Mouse (Mus musculus): ENCODE data around the gene Ric3. TPM values are rescaled to one million over a fixed set of nuclear protein-coding genes. Genes with fewer than 3 reads are reported as not detected.

The Ric3 gene
- polyA plus RNA-seq, 1 experiment from 2014 or later, result 0.50 TPM

- no peaks in the 10 kb centered on the region for H3K9me3 ChIP-seq (ENCODE audit: control insufficient read depth, low read length)
- H3K27me3 ChIP-seq (ENCODE audit: control insufficient read depth, insufficient read depth, low read length), result no peaks in the 10 kb centered on the region
- WGBS, result 80% methylated on average over 2 of the region's 2 CpGs
- no peak for ATAC-seq (ENCODE audit: insufficient number of reproducible peaks, insufficient read depth, low FRiP score, low read depth)
- no peak overlapping the region for H3K4me2 ChIP-seq (ENCODE audit: low read length)
- no peak overlapping the region for H3K27ac ChIP-seq (replicated peaks in 1 of 2; ENCODE audit: control insufficient read depth in 1 of 2, insufficient read depth in 1 of 2, low read depth in 2 of 2, low read length in 2 of 2)
- H3K36me3 ChIP-seq (ENCODE audit: control insufficient read depth, insufficient read depth, low read length), result no peaks in the 10 kb centered on the region
- H3K9ac ChIP-seq (ENCODE audit: low read length), result no peak overlapping the region
- no peaks in the 10 kb centered on the region for H3K4me1 ChIP-seq (ENCODE audit: control insufficient read depth in 2 of 2, insufficient read depth in 2 of 2, low read length in 2 of 2)
- H3K4me3 ChIP-seq (ENCODE audit: control insufficient read depth in 1 of 2, insufficient read depth in 1 of 2, low read depth in 1 of 2, low read length in 2 of 2), result no peak overlapping the region
These were observed 37.3 kb downstream of the Ric3 start for GRCm38 (mm10) chr7:109045876-109046275.

- H3K4me1 ChIP-seq (ENCODE audit: control insufficient read depth in 2 of 2, insufficient read depth in 2 of 2, low read length in 2 of 2), result no peaks in the 10 kb centered on the region
- no peaks in the 10 kb centered on the region for H3K27me3 ChIP-seq (ENCODE audit: control insufficient read depth, insufficient read depth, low read length)
- no peak overlapping the region for H3K27ac ChIP-seq (replicated peaks in 1 of 2; ENCODE audit: control insufficient read depth in 1 of 2, insufficient read depth in 1 of 2, low read depth in 2 of 2, low read length in 2 of 2)
- no peak overlapping the region for H3K4me2 ChIP-seq (ENCODE audit: low read length)
- H3K36me3 ChIP-seq (ENCODE audit: control insufficient read depth, insufficient read depth, low read length), result no peaks in the 10 kb centered on the region
- no peak overlapping the region for H3K4me3 ChIP-seq (ENCODE audit: control insufficient read depth in 1 of 2, insufficient read depth in 1 of 2, low read depth in 1 of 2, low read length in 2 of 2)
- no peaks in the 10 kb centered on the region for H3K9me3 ChIP-seq (ENCODE audit: control insufficient read depth, low read length)
- no peak overlapping the region for H3K9ac ChIP-seq (ENCODE audit: low read length)
- no peak for ATAC-seq (ENCODE audit: insufficient number of reproducible peaks, insufficient read depth, low FRiP score, low read depth)
- 74% methylated on average over 5 of the region's 5 CpGs for WGBS
These were observed 43.7 kb downstream of the Ric3 start for GRCm38 (mm10) chr7:109039445-109039844.

DNA sequence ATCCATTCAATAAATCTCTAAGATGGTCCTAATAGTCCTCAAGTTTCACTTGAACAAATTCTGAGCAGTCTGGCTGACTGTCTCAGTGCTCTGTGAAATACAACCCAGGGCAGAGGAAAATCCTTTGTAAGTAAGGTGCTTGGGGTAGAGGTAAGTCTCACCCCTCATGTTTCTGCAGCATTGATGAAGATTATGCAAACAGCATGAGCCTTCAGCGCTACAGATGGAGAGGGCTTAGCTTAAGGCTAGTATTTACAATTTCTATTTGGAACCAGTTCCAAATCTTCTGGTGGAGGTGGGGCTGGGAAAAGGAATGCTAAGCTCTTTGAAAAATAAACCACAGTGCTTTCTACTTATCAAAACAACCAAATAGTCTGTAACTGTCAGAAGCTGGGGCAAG lies 44.1 kb downstream of the Ric3 start:
- H3K4me1 ChIP-seq (ENCODE audit: control insufficient read depth in 2 of 2, insufficient read depth in 2 of 2, low read length in 2 of 2), result no peaks in the 10 kb centered on the region
- no peak overlapping the region for H3K27ac ChIP-seq (replicated peaks in 1 of 2; ENCODE audit: control insufficient read depth in 1 of 2, insufficient read depth in 1 of 2, low read depth in 2 of 2, low read length in 2 of 2)
- no peak overlapping the region for H3K4me2 ChIP-seq (ENCODE audit: low read length)
- 38% methylated on average over 1 of the region's 1 CpGs for WGBS
- no peak for ATAC-seq (ENCODE audit: insufficient number of reproducible peaks, insufficient read depth, low FRiP score, low read depth)
- no peaks in the 10 kb centered on the region for H3K27me3 ChIP-seq (ENCODE audit: control insufficient read depth, insufficient read depth, low read length)
- H3K9me3 ChIP-seq (ENCODE audit: control insufficient read depth, low read length), result no peaks in the 10 kb centered on the region
- no peak overlapping the region for H3K9ac ChIP-seq (ENCODE audit: low read length)
- no peak overlapping the region for H3K4me3 ChIP-seq (ENCODE audit: control insufficient read depth in 1 of 2, insufficient read depth in 1 of 2, low read depth in 1 of 2, low read length in 2 of 2)
- no peaks in the 10 kb centered on the region for H3K36me3 ChIP-seq (ENCODE audit: control insufficient read depth, insufficient read depth, low read length)

- WGBS, result 68% methylated on average over 8 of the region's 8 CpGs
- no peak for ATAC-seq (ENCODE audit: insufficient number of reproducible peaks, insufficient read depth, low FRiP score, low read depth)
These were observed 44.9 kb downstream of the Ric3 start for GRCm38 (mm10) chr7:109038121-109038735.

DNA sequence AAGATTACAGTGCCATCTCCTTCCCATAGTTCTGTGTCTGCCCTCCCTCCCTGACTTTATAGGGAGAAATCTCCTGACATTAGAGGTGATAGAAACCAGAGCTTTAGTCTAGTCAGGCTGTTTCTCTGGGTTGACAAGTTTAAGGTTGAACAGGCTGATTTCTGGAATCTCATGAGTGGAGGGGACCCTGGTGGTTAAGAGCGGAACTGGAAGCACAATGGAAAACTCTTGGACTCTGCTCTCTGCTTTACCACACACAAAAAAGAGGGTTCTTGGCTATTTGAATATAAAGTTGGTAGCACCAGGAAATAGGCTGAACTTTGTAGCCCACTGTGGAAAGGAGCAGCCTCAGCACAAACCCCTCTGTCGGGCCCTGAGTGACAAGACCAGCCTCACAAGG lies 51.1 kb downstream of the Ric3 start:
- ATAC-seq (ENCODE audit: insufficient number of reproducible peaks, insufficient read depth, low FRiP score, low read depth), result no peak
- Histone ChIP-seq H3K27ac (replicated peaks in 1 of 2; ENCODE audit: control insufficient read depth in 1 of 2, insufficient read depth in 1 of 2, low read depth in 2 of 2, low read length in 2 of 2) (no peak overlapping the region), H3K4me3 (ENCODE audit: control insufficient read depth in 1 of 2, insufficient read depth in 1 of 2, low read depth in 1 of 2, low read length in 2 of 2) (no peak overlapping the region), H3K4me2 (ENCODE audit: low read length) (no peak overlapping the region), H3K27me3 (ENCODE audit: control insufficient read depth, insufficient read depth, low read length) (no peaks in the 10 kb centered on the region), H3K4me1 (ENCODE audit: control insufficient read depth in 2 of 2, insufficient read depth in 2 of 2, low read length in 2 of 2) (no peaks in the 10 kb centered on the region), H3K9me3 (ENCODE audit: control insufficient read depth, low read length) (no peaks in the 10 kb centered on the region), H3K36me3 (ENCODE audit: control insufficient read depth, insufficient read depth, low read length) (no peaks in the 10 kb centered on the region), H3K9ac (ENCODE audit: low read length) (no peak overlapping the region)
- WGBS, result 71% methylated on average over 2 of the region's 2 CpGs

More at GRCm38 (mm10) chr7:109038121-109038735, 44.9 kb downstream of the Ric3 start:
- Histone ChIP-seq H3K4me3 (ENCODE audit: control insufficient read depth in 1 of 2, insufficient read depth in 1 of 2, low read depth in 1 of 2, low read length in 2 of 2) (no peak overlapping the region), H3K36me3 (ENCODE audit: control insufficient read depth, insufficient read depth, low read length) (no peaks in the 10 kb centered on the region), H3K27ac (replicated peaks in 1 of 2; ENCODE audit: control insufficient read depth in 1 of 2, insufficient read depth in 1 of 2, low read depth in 2 of 2, low read length in 2 of 2) (no peak overlapping the region), H3K4me1 (ENCODE audit: control insufficient read depth in 2 of 2, insufficient read depth in 2 of 2, low read length in 2 of 2) (no peaks in the 10 kb centered on the region), H3K27me3 (ENCODE audit: control insufficient read depth, insufficient read depth, low read length) (no peaks in the 10 kb centered on the region), H3K9ac (ENCODE audit: low read length) (no peak overlapping the region), H3K4me2 (ENCODE audit: low read length) (no peak overlapping the region), H3K9me3 (ENCODE audit: control insufficient read depth, low read length) (no peaks in the 10 kb centered on the region)

- WGBS, result 74% methylated on average over 3 of the region's 3 CpGs
- Histone ChIP-seq H3K9ac (ENCODE audit: low read length) (no peak overlapping the region), H3K9me3 (ENCODE audit: control insufficient read depth, low read length) (no peaks in the 10 kb centered on the region), H3K27me3 (ENCODE audit: control insufficient read depth, insufficient read depth, low read length) (no peaks in the 10 kb centered on the region), H3K4me1 (ENCODE audit: control insufficient read depth in 2 of 2, insufficient read depth in 2 of 2, low read length in 2 of 2) (no peaks in the 10 kb centered on the region), H3K4me3 (ENCODE audit: control insufficient read depth in 1 of 2, insufficient read depth in 1 of 2, low read depth in 1 of 2, low read length in 2 of 2) (no peak overlapping the region), H3K4me2 (ENCODE audit: low read length) (no peak overlapping the region), H3K36me3 (ENCODE audit: control insufficient read depth, insufficient read depth, low read length) (no peaks in the 10 kb centered on the region), H3K27ac (replicated peaks in 1 of 2; ENCODE audit: control insufficient read depth in 1 of 2, insufficient read depth in 1 of 2, low read depth in 2 of 2, low read length in 2 of 2) (no peak overlapping the region)
- ATAC-seq (ENCODE audit: insufficient number of reproducible peaks, insufficient read depth, low FRiP score, low read depth), result no peak
These were observed 51.8 kb downstream of the Ric3 start for GRCm38 (mm10) chr7:109031331-109031730.

DNA sequence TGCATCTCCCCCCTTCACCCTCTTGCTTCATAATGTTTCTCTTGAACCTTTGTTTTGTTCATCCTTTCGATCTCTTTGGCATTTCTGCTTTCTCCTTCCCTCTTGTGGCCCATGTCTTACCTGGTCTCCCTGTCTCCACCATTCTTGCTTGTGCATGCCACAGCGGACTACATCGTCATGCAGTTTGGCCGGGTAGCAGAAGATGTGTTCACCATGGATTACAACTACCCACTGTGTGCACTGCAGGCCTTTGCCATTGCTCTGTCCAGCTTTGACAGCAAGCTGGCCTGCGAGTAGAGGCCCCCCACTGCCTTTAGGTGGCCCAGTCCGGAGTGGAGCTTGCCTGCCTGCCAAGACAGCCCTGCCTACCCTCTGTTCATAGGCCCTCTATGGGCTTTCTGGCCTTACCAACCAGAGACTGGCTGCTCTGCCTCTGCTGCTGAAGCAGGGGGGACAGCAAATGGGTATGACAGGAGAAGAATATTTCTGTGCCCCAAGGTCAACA lies 53.1 kb downstream of the Ric3 start:
- no peak overlapping the region for H3K4me3 ChIP-seq (ENCODE audit: control insufficient read depth in 1 of 2, insufficient read depth in 1 of 2, low read depth in 1 of 2, low read length in 2 of 2)
- no peak for ATAC-seq (ENCODE audit: insufficient number of reproducible peaks, insufficient read depth, low FRiP score, low read depth)
- H3K27me3 ChIP-seq (ENCODE audit: control insufficient read depth, insufficient read depth, low read length), result no peaks in the 10 kb centered on the region
- no peaks in the 10 kb centered on the region for H3K9me3 ChIP-seq (ENCODE audit: control insufficient read depth, low read length)
- no peaks in the 10 kb centered on the region for H3K36me3 ChIP-seq (ENCODE audit: control insufficient read depth, insufficient read depth, low read length)
- H3K4me2 ChIP-seq (ENCODE audit: low read length), result no peak overlapping the region
- H3K4me1 ChIP-seq (ENCODE audit: control insufficient read depth in 2 of 2, insufficient read depth in 2 of 2, low read length in 2 of 2), result no peaks in the 10 kb centered on the region
- WGBS, result 77% methylated on average over 6 of the region's 6 CpGs
- H3K27ac ChIP-seq (replicated peaks in 1 of 2; ENCODE audit: control insufficient read depth in 1 of 2, insufficient read depth in 1 of 2, low read depth in 2 of 2, low read length in 2 of 2), result no peak overlapping the region
- no peak overlapping the region for H3K9ac ChIP-seq (ENCODE audit: low read length)

GRCm38 (mm10) chr7:109028204-109028603 lies 54.9 kb downstream of the Ric3 start:
- 25% methylated on average over 6 of the region's 6 CpGs for WGBS
- H3K27me3 ChIP-seq (ENCODE audit: control insufficient read depth, insufficient read depth, low read length), result no peaks in the 10 kb centered on the region
- no peak overlapping the region for H3K4me3 ChIP-seq (ENCODE audit: control insufficient read depth in 1 of 2, insufficient read depth in 1 of 2, low read depth in 1 of 2, low read length in 2 of 2)
- no peak overlapping the region for H3K27ac ChIP-seq (replicated peaks in 1 of 2; ENCODE audit: control insufficient read depth in 1 of 2, insufficient read depth in 1 of 2, low read depth in 2 of 2, low read length in 2 of 2)
- no peak overlapping the region for H3K9ac ChIP-seq (ENCODE audit: low read length)
- no peak for ATAC-seq (ENCODE audit: insufficient number of reproducible peaks, insufficient read depth, low FRiP score, low read depth)
- H3K4me2 ChIP-seq (ENCODE audit: low read length), result no peak overlapping the region
- H3K4me1 ChIP-seq (ENCODE audit: control insufficient read depth in 2 of 2, insufficient read depth in 2 of 2, low read length in 2 of 2), result no peaks in the 10 kb centered on the region
- H3K9me3 ChIP-seq (ENCODE audit: control insufficient read depth, low read length), result no peaks in the 10 kb centered on the region
- no peaks in the 10 kb centered on the region for H3K36me3 ChIP-seq (ENCODE audit: control insufficient read depth, insufficient read depth, low read length)

Measured in heart, embryonic 14.5 days (tissue).